Mouse (Mus musculus): Measurements from ENCODE around the gene Mrap2.
"Not testable (repeated sequence)": the region's sequence is repeated elsewhere in the genome, so short reads cannot be mapped to it uniquely, and the experiment has no call there.

Mrap2 gene

GRCm38 (mm10) chr9:87144106-87144505 is at the start of gene Mrap2:
Gene Mrap2 (plus strand): TSS chr9:87144306.
- peak; percentile 1 for DNase-seq (ENCODE audit: low read depth, low spot score)

GRCm38 (mm10) chr9:87097989-87098388 is 46.1 kb upstream of the Mrap2 start:
- peak; percentile 12 for DNase-seq (ENCODE audit: low read depth, low spot score)

- no peak for DNase-seq (ENCODE audit: low read depth, low spot score)
Measured at GRCm38 (mm10) chr9:87115019-87115418, 29.1 kb upstream of the Mrap2 start.

GRCm38 (mm10) chr9:87115456-87115931 is 28.6 kb upstream of the Mrap2 start:
- no peak for DNase-seq (ENCODE audit: low read depth, low spot score)

- DNase-seq (ENCODE audit: low read depth, low spot score) = no peak
Measured at GRCm38 (mm10) chr9:87115978-87116377, 28.1 kb upstream of the Mrap2 start.

- DNase-seq (ENCODE audit: low read depth, low spot score) = no peak
Measured at GRCm38 (mm10) chr9:87118996-87119395, 25.1 kb upstream of the Mrap2 start.

GRCm38 (mm10) chr9:87121956-87122493 is 22.1 kb upstream of the Mrap2 start:
- DNase-seq (ENCODE audit: low read depth, low spot score) = no peak

GRCm38 (mm10) chr9:87127046-87127445 is 17.1 kb upstream of the Mrap2 start:
- not testable (repeated sequence) for DNase-seq (ENCODE audit: low read depth, low spot score)

GRCm38 (mm10) chr9:87135765-87136558 is 8.1 kb upstream of the Mrap2 start:
- DNase-seq (ENCODE audit: low read depth, low spot score) = no peak

GRCm38 (mm10) chr9:87143076-87143475 is 1.0 kb upstream of the Mrap2 start:
- no peak for DNase-seq (ENCODE audit: low read depth, low spot score)

GRCm38 (mm10) chr9:87144532-87144931 is 426 bp downstream of the Mrap2 start:
- DNase-seq (ENCODE audit: low read depth, low spot score) = no peak

GRCm38 (mm10) chr9:87145180-87145579 is 1.1 kb downstream of the Mrap2 start:
- DNase-seq (ENCODE audit: low read depth, low spot score) = no peak

- DNase-seq (ENCODE audit: low read depth, low spot score) = no peak
Measured at GRCm38 (mm10) chr9:87145671-87146070, 1.6 kb downstream of the Mrap2 start.

- DNase-seq (ENCODE audit: low read depth, low spot score) = no peak
Measured at GRCm38 (mm10) chr9:87146400-87146799, 2.3 kb downstream of the Mrap2 start.

GRCm38 (mm10) chr9:87147927-87148326 is 3.8 kb downstream of the Mrap2 start:
- no peak for DNase-seq (ENCODE audit: low read depth, low spot score)

- DNase-seq (ENCODE audit: low read depth, low spot score) = no peak
Measured at GRCm38 (mm10) chr9:87152641-87153325, 8.7 kb downstream of the Mrap2 start.

- DNase-seq (ENCODE audit: low read depth, low spot score) = no peak
Measured at GRCm38 (mm10) chr9:87162559-87162958, 18.5 kb downstream of the Mrap2 start.

- no peak for DNase-seq (ENCODE audit: low read depth, low spot score)
Measured at GRCm38 (mm10) chr9:87167001-87167830, 23.1 kb downstream of the Mrap2 start.

- no peak for DNase-seq (ENCODE audit: low read depth, low spot score)
Measured at GRCm38 (mm10) chr9:87168051-87168450, 23.9 kb downstream of the Mrap2 start.

- DNase-seq (ENCODE audit: low read depth, low spot score) = no peak
Measured at GRCm38 (mm10) chr9:87169144-87169543, 25.0 kb downstream of the Mrap2 start.

- DNase-seq (ENCODE audit: low read depth, low spot score) = no peak
Measured at GRCm38 (mm10) chr9:87170891-87171290, 26.8 kb downstream of the Mrap2 start.

GRCm38 (mm10) chr9:87171517-87171916 is 27.4 kb downstream of the Mrap2 start:
- DNase-seq (ENCODE audit: low read depth, low spot score) = no peak

Measured in CD4-positive, CD25-positive, alpha-beta regulatory T cell, adult 2 months (primary cell).